Mouse (Mus musculus) stomach, embryonic 16.5 days (tissue): ENCODE data around the gene Ubqln1. TPM values are rescaled to one million over a fixed set of nuclear protein-coding genes. Genes with fewer than 3 reads are reported as not detected.

Experiments
- ATAC-seq: fragments of 200-750 bp; cut with Nextera tagmentation; 2 replicates; pipeline ENCODE4 v1.8.0; 2017; ENCODE audit warnings: moderate number of reproducible peaks, moderate TSS enrichment; ENCODE audit not compliant: insufficient read depth, low FRiP score
- H3K27ac ChIP-seq: fragments of 300-500 bp; sonication (generic); 2 replicates; pipeline ENCODE4 v1.5.1; 2014; ENCODE audit warnings: low read length
- H3K27me3 ChIP-seq: fragments of 300-500 bp; sonication (generic); 2 replicates; pipeline ENCODE4 v1.6.1; 2014; ENCODE audit warnings: low read length, control low read depth, mixed read lengths; ENCODE audit not compliant: control insufficient read depth, insufficient read depth
- H3K36me3 ChIP-seq: fragments of 300-500 bp; sonication (generic); 2 replicates; pipeline ENCODE4 v1.6.1; 2014; ENCODE audit warnings: low read length; ENCODE audit not compliant: control insufficient read depth, insufficient read depth
- H3K4me1 ChIP-seq: fragments of 300-500 bp; sonication (generic); 2 replicates; pipeline ENCODE4 v1.6.1; 2014; ENCODE audit warnings: low read length, control low read depth, mixed read lengths; ENCODE audit not compliant: control insufficient read depth, insufficient read depth
- H3K4me2 ChIP-seq: fragments of 300-500 bp; sonication (generic); 2 replicates; pipeline ENCODE4 v1.6.1; 2014; ENCODE audit warnings: low read depth, low read length, mixed read lengths
- H3K4me3 ChIP-seq: fragments of 300-500 bp; sonication (generic); replicated peaks from 2 replicates; pipeline ENCODE4 v1.5.1; 2014; ENCODE audit warnings: mild to moderate bottlenecking, low read length
- H3K9ac ChIP-seq: fragments of 300-500 bp; sonication (generic); 2 replicates; pipeline ENCODE4 v1.6.1; 2014; ENCODE audit warnings: low read length
- H3K9me3 ChIP-seq: fragments of 300-500 bp; sonication (generic); replicated peaks from 2 replicates; pipeline ENCODE4 v1.6.1; 2016; ENCODE audit warnings: low read length, control low read depth; ENCODE audit not compliant: control insufficient read depth
- WGBS: fragments of 180-500 bp; shearing (Covaris S2); extraction: QIAGEN DNeasy Blood & Tissue Kit; methylation state at CpG from one replicate; pipeline ENCODE4 v1.1.7; 2014; 5-methylcytosine and 5-hydroxymethylcytosine counted together
- polyA plus RNA-seq: library from polyadenylated mRNA; unstranded; fragments of >200 nt; fragmentation: Nextera tagmentation; extraction: Ambion mirVana; gene quantifications from 2 replicates; pipeline ENCODE4 v1.2.1, GENCODE M21; 2015

The Ubqln1 gene
- polyA plus RNA-seq, 1 experiment from 2014 or later: 80.1 TPM

- no peaks in the 10 kb centered on the region; the same call in 1 of the 2 replicates for H3K9me3 ChIP-seq
- H3K36me3 ChIP-seq: no peaks in the 10 kb centered on the region
- H3K4me3 ChIP-seq: no peak overlapping the region
- H3K27ac ChIP-seq: no peak overlapping the region
- no peak for ATAC-seq
- H3K27me3 ChIP-seq: no peaks in the 10 kb centered on the region
- H3K9ac ChIP-seq: no peak overlapping the region
- no peaks in the 10 kb centered on the region for H3K4me1 ChIP-seq
- no peak overlapping the region for H3K4me2 ChIP-seq
- 68% methylated on average over 8 of the region's 8 CpGs for WGBS
Observed at GRCm38 (mm10) chr13:58225694-58226093, 10.2 kb upstream of the Ubqln1 start.

- Histone ChIP-seq H3K4me1 (no peaks in the 10 kb centered on the region), H3K4me3 (no peak overlapping the region), H3K36me3 (no peaks in the 10 kb centered on the region), H3K27me3 (no peaks in the 10 kb centered on the region), H3K9me3 (no peaks in the 10 kb centered on the region), H3K27ac (no peak overlapping the region), H3K4me2 (no peak overlapping the region), H3K9ac (no peak overlapping the region)
- WGBS: 48% methylated on average over 3 of the region's 3 CpGs
- ATAC-seq: no peak
Observed at GRCm38 (mm10) chr13:58220206-58220605, 4.8 kb upstream of the Ubqln1 start.

GRCm38 (mm10) chr13:58217536-58217935 lies 2.1 kb upstream of the Ubqln1 start:
- Histone ChIP-seq H3K36me3 (no peaks in the 10 kb centered on the region), H3K9ac (no peak overlapping the region), H3K4me3 (no peak overlapping the region), H3K4me1 (peaks cover 13% of the 10 kb centered on the region), H3K9me3 (no peaks in the 10 kb centered on the region), H3K4me2 (no peak overlapping the region), H3K27ac (no peak overlapping the region), H3K27me3 (no peaks in the 10 kb centered on the region)
- 81% methylated on average over 2 of the region's 2 CpGs for WGBS
- no peak for ATAC-seq

- 78% methylated on average over 9 of the region's 9 CpGs for WGBS
- Histone ChIP-seq H3K27me3 (no peaks in the 10 kb centered on the region), H3K4me2 (peak overlapping the region; percentile 84), H3K4me3 (peak overlapping the region; percentile 97), H3K9me3 (no peaks in the 10 kb centered on the region), H3K9ac (peak overlapping the region; percentile 99; the same call in 1 of the 2 replicates), H3K36me3 (no peaks in the 10 kb centered on the region), H3K27ac (peak overlapping the region; percentile 91; the same call in 1 of the 2 replicates), H3K4me1 (peaks cover 18% of the 10 kb centered on the region)
- ATAC-seq: no peak
Observed at GRCm38 (mm10) chr13:58216395-58216794, 942 bp upstream of the Ubqln1 start.

GRCm38 (mm10) chr13:58215253-58215591 lies 231 bp downstream of the Ubqln1 start:
- Histone ChIP-seq H3K9me3 (no peaks in the 10 kb centered on the region), H3K36me3 (no peaks in the 10 kb centered on the region), H3K9ac (peak overlapping the region; percentile 99), H3K4me3 (peak overlapping the region; percentile 97), H3K4me1 (peaks cover 20% of the 10 kb centered on the region), H3K27me3 (no peaks in the 10 kb centered on the region), H3K4me2 (peak overlapping the region; percentile 84), H3K27ac (peak overlapping the region; percentile 91)
- peak; percentile 57 for ATAC-seq
- WGBS: under 1% methylated on average over 38 of the region's 48 CpGs

GRCm38 (mm10) chr13:58214346-58215252 lies 854 bp downstream of the Ubqln1 start:
- H3K27ac ChIP-seq: peak overlapping the region; percentile 91
- no peaks in the 10 kb centered on the region for H3K36me3 ChIP-seq
- 2% methylated on average over 45 of the region's 49 CpGs for WGBS
- ATAC-seq: peak; percentile 51; the same call in 1 of the 2 replicates
- peak overlapping the region; percentile 99 for H3K9ac ChIP-seq
- peaks cover 23% of the 10 kb centered on the region for H3K4me1 ChIP-seq
- H3K4me2 ChIP-seq: peak overlapping the region; percentile 84
- no peaks in the 10 kb centered on the region for H3K27me3 ChIP-seq
- H3K9me3 ChIP-seq: no peaks in the 10 kb centered on the region
- H3K4me3 ChIP-seq: peak overlapping the region; percentile 97

- peak overlapping the region; percentile 14; the same call in 1 of the 2 replicates for H3K27ac ChIP-seq
- 38% methylated on average over 8 of the region's 8 CpGs for WGBS
- no peak overlapping the region; the same call in none of the 2 replicates for H3K9ac ChIP-seq
Observed at GRCm38 (mm10) chr13:58213801-58214200, 1.7 kb downstream of the Ubqln1 start.

GRCm38 (mm10) chr13:58212530-58212929 lies 2.9 kb downstream of the Ubqln1 start:
- Histone ChIP-seq H3K4me3 (no peak overlapping the region), H3K4me2 (no peak overlapping the region), H3K9me3 (no peaks in the 10 kb centered on the region), H3K36me3 (no peaks in the 10 kb centered on the region), H3K4me1 (peaks cover 25% of the 10 kb centered on the region), H3K27me3 (no peaks in the 10 kb centered on the region), H3K27ac (no peak overlapping the region), H3K9ac (no peak overlapping the region)
- WGBS: 68% methylated on average over 2 of the region's 2 CpGs
- ATAC-seq: no peak

More at GRCm38 (mm10) chr13:58213801-58214200, 1.7 kb downstream of the Ubqln1 start:
- H3K4me2 ChIP-seq: peak overlapping the region; percentile 84
- no peak for ATAC-seq
- peaks cover 25% of the 10 kb centered on the region for H3K4me1 ChIP-seq
- H3K27me3 ChIP-seq: no peaks in the 10 kb centered on the region
- H3K36me3 ChIP-seq: no peaks in the 10 kb centered on the region
- H3K9me3 ChIP-seq: no peaks in the 10 kb centered on the region
- peak overlapping the region; percentile 97 for H3K4me3 ChIP-seq

- ATAC-seq: no peak
- no peaks in the 10 kb centered on the region for H3K36me3 ChIP-seq
- no peak overlapping the region for H3K27ac ChIP-seq
- no peak overlapping the region for H3K4me3 ChIP-seq
- H3K4me1 ChIP-seq: peaks cover 25% of the 10 kb centered on the region
- H3K9me3 ChIP-seq: no peaks in the 10 kb centered on the region
- no peak overlapping the region for H3K4me2 ChIP-seq
- WGBS: 63% methylated on average over 5 of the region's 5 CpGs
- H3K27me3 ChIP-seq: no peaks in the 10 kb centered on the region
- H3K9ac ChIP-seq: no peak overlapping the region
Observed at GRCm38 (mm10) chr13:58210441-58210840, 5.0 kb downstream of the Ubqln1 start.
